Mouse (Mus musculus) cerebellum, adult 2 months (tissue): ENCODE results near the gene Ppp1r9b.

Experiments
- CTCF ChIP-seq: fragments of 200-500 bp; IDR thresholded peaks from 2 replicates; pipeline ENCODE4 v1.5.1; 2011; ENCODE audit warnings: low read depth, mild to moderate bottlenecking, control low read depth, low read length, moderate library complexity, borderline replicate concordance; ENCODE audit not compliant: insufficient read depth
- POLR2A ChIP-seq: fragments of 200-500 bp; IDR thresholded peaks from 2 replicates; pipeline ENCODE4 v1.6.1; 2011; ENCODE audit warnings: low read length, control low read depth, borderline replicate concordance; ENCODE audit not compliant: insufficient read depth

GRCm38 (mm10) chr11:95015484-95015883, 24.6 kb downstream of the Ppp1r9b start:
- TF ChIP-seq CTCF: no peak
- no peak for TF ChIP-seq POLR2A
